Mouse (Mus musculus) cerebellum, adult 9-10 months (tissue): Measurements from ENCODE around the gene Umod.

Experiments used
- DNase-seq: peaks from one replicate; pipeline ENCODE4 v3.0.0; 2022

Umod gene

DNA sequence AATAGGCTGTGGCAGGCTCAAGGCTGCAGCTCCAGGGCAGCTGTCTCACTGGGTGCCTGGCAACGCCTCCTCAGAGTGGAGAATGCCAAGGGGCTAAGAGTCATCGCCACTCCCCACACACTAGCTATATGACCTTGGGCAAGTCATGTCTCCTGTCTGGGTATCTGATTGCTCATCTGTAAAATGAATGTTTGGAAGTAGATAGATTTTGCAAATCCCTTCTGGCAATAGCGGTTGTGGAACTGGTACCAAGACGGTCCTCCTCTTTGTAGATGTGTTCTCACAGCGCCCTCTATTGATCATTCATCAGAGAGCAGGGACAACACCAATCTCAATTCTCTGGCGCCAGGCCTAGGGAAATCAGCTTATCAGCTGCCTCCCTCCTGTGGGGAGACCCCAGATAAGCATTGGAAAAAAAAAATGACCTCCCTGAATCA, 51.9 kb downstream of the Umod start:
- DNase-seq: peak; percentile 58

DNA sequence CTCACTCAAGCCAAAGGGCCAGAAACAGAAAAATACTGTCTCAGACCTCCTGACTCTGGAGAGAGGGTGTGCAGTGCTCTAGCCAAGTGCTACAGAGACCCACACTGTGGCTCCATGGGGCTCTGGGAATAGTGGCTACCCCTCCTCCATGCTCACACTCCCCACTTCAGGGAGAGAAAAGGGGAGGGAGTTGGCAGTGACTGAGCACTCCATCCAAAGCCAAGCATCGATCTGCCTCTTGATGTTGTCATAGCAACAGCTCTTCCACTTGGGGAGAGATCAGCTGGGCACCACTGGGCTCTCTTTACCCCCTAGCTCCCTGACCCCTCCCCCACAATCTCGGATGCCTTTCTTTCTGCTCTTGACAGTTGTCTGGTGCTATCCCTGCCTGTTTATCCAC, 58.4 kb downstream of the Umod start:
- DNase-seq: no peak

DNA sequence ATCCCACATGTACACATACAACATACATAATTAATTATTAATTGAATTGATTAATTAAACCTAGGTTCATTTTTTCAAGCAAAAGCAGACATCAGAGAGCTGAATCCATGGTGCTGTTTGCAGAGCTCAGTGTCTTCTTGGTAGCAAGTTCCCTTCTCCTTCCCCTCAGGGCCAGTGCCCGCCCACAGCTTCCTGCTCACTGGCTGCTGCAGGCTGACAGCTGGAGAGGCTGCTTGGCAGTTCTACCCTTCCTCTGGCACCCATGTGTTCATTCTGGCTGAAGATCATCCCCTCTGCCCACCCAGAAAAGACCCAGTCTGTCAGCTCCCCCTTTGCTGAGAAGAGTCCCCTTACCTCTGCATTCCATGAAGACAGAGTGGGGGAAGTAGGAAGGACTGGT, 60.6 kb downstream of the Umod start:
- DNase-seq: no peak
